Mouse (Mus musculus): ENCODE data around the gene Tspan14. TPM values are rescaled to one million over a fixed set of nuclear protein-coding genes. Genes with fewer than 3 reads are reported as not detected.

Tspan14 gene
- total RNA-seq, 1 experiment, result 26.5 TPM

GRCm38 (mm10) chr14:40935054-40935453, 31.6 kb downstream of the Tspan14 start:
- Histone ChIP-seq H3K9ac (ENCODE audit: insufficient read depth, low read depth, low read length, poor library complexity, severe bottlenecking) (no peak overlapping the region), H3K36me3 (ENCODE audit: control insufficient read depth, insufficient read depth, low read length, poor library complexity, severe bottlenecking) (peaks cover 2% of the 10 kb centered on the region; the same call in 1 of the 2 replicates), H3K9me3 (ENCODE audit: control insufficient read depth, insufficient read depth, low read depth, low read length) (no peaks in the 10 kb centered on the region), H3K4me3 (ENCODE audit: insufficient read depth in 1 of 2, low read depth in 1 of 2, low read length in 2 of 2, poor library complexity in 1 of 2, severe bottlenecking in 1 of 2) (no peak overlapping the region), H3K4me1 (ENCODE audit: control insufficient read depth in 2 of 2, insufficient read depth in 2 of 2, low read length in 2 of 2, poor library complexity in 1 of 2) (peaks cover 0 to 10% of the 10 kb centered on the region in 2 experiments; a peak in 2 of 4 replicates), H3K27ac (ENCODE audit: insufficient read depth, low read depth, low read length, poor library complexity, severe bottlenecking) (no peak overlapping the region)
- no peak for DNase-seq (ENCODE audit: low read depth, low spot score)
- TF ChIP-seq MAFK (IDR thresholded peaks at IDR 0.05; ENCODE audit: insufficient read depth, low read depth, low read length) (no peak), ZC3H11A (IDR thresholded peaks at IDR 0.05; ENCODE audit: borderline replicate concordance, low read depth, low read length) (no peak), ZNF384 (IDR thresholded peaks at IDR 0.05; ENCODE audit: low read depth, low read length) (no peak), HCFC1 (IDR thresholded peaks at IDR 0.05; ENCODE audit: borderline replicate concordance, insufficient read depth, low read length) (no peak), CHD2 (IDR thresholded peaks at IDR 0.05; ENCODE audit: low read depth, low read length) (no peak)
- in situ Hi-C loops (cut with MboI; ENCODE audit: low sequenced_read_pairs in 2 of 2, unreplicated experiment in 2 of 2), result no loop called here

DNA sequence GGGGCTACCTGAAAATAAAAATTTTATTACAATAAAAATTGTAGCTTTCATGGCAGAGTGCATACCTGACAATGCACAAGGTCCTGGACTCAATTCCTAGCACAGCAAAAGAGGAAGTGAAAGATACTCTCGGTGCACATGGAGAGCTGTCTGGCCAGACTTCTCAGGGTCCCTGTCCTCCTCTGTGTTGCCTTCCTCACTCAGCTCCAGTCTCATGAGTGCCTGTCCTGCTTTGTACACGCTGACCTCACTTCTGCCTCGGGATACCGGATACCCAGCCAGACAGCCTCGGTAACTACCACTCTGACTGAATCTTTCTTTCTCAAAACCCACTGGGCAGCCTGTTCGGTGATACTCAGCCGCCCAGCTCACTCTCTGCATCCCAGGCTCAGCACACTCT, 33.3 kb downstream of the Tspan14 start:
- TF ChIP-seq HCFC1 (IDR thresholded peaks at IDR 0.05; ENCODE audit: borderline replicate concordance, insufficient read depth, low read length), result no peak
- no peak for TF ChIP-seq ZC3H11A (IDR thresholded peaks at IDR 0.05; ENCODE audit: borderline replicate concordance, low read depth, low read length)
- TF ChIP-seq CHD2 (IDR thresholded peaks at IDR 0.05; ENCODE audit: low read depth, low read length), result no peak
- TF ChIP-seq MAFK (IDR thresholded peaks at IDR 0.05; ENCODE audit: insufficient read depth, low read depth, low read length), result no peak
- no peak for TF ChIP-seq ZNF384 (IDR thresholded peaks at IDR 0.05; ENCODE audit: low read depth, low read length)
- no peaks in the 10 kb centered on the region for H3K9me3 ChIP-seq (ENCODE audit: control insufficient read depth, insufficient read depth, low read depth, low read length)

GRCm38 (mm10) chr14:40932225-40932624, 34.4 kb downstream of the Tspan14 start:
- no peak for TF ChIP-seq ZNF384 (IDR thresholded peaks at IDR 0.05; ENCODE audit: low read depth, low read length)
- TF ChIP-seq HCFC1 (IDR thresholded peaks at IDR 0.05; ENCODE audit: borderline replicate concordance, insufficient read depth, low read length), result no peak
- TF ChIP-seq ZC3H11A (IDR thresholded peaks at IDR 0.05; ENCODE audit: borderline replicate concordance, low read depth, low read length), result no peak
- no peak for TF ChIP-seq CHD2 (IDR thresholded peaks at IDR 0.05; ENCODE audit: low read depth, low read length)
- no peak for TF ChIP-seq MAFK (IDR thresholded peaks at IDR 0.05; ENCODE audit: insufficient read depth, low read depth, low read length)
- H3K36me3 ChIP-seq (ENCODE audit: control insufficient read depth, insufficient read depth, low read length, poor library complexity, severe bottlenecking), result peaks cover 2% of the 10 kb centered on the region; the same call in 1 of the 2 replicates
- no peak overlapping the region for H3K9ac ChIP-seq (ENCODE audit: insufficient read depth, low read depth, low read length, poor library complexity, severe bottlenecking)
- H3K4me3 ChIP-seq (ENCODE audit: insufficient read depth in 1 of 2, low read depth in 1 of 2, low read length in 2 of 2, poor library complexity in 1 of 2, severe bottlenecking in 1 of 2), result no peak overlapping the region
- H3K27ac ChIP-seq (ENCODE audit: insufficient read depth, low read depth, low read length, poor library complexity, severe bottlenecking), result no peak overlapping the region
- no peaks in the 10 kb centered on the region for H3K9me3 ChIP-seq (ENCODE audit: control insufficient read depth, insufficient read depth, low read depth, low read length)
- H3K4me1 ChIP-seq (ENCODE audit: control insufficient read depth in 2 of 2, insufficient read depth in 2 of 2, low read length in 2 of 2, poor library complexity in 1 of 2), result peaks cover 0 to 8% of the 10 kb centered on the region in 2 experiments; a peak in 2 of 4 replicates
- in situ Hi-C loops (cut with MboI; ENCODE audit: low sequenced_read_pairs in 2 of 2, unreplicated experiment in 2 of 2), result no loop called here
- DNase-seq (ENCODE audit: low read depth, low spot score), result no peak

More for the DNA sequence above, 33.3 kb downstream of the Tspan14 start:
- no peak overlapping the region for H3K9ac ChIP-seq (ENCODE audit: insufficient read depth, low read depth, low read length, poor library complexity, severe bottlenecking)
- in situ Hi-C loops (cut with MboI; ENCODE audit: low sequenced_read_pairs in 2 of 2, unreplicated experiment in 2 of 2), result no loop called here
- H3K36me3 ChIP-seq (ENCODE audit: control insufficient read depth, insufficient read depth, low read length, poor library complexity, severe bottlenecking), result peaks cover 2% of the 10 kb centered on the region; the same call in 1 of the 2 replicates
- H3K4me3 ChIP-seq (ENCODE audit: insufficient read depth in 1 of 2, low read depth in 1 of 2, low read length in 2 of 2, poor library complexity in 1 of 2, severe bottlenecking in 1 of 2), result no peak overlapping the region
- no peak for DNase-seq (ENCODE audit: low read depth, low spot score)
- H3K27ac ChIP-seq (ENCODE audit: insufficient read depth, low read depth, low read length, poor library complexity, severe bottlenecking), result no peak overlapping the region
- H3K4me1 ChIP-seq (ENCODE audit: control insufficient read depth in 2 of 2, insufficient read depth in 2 of 2, low read length in 2 of 2, poor library complexity in 1 of 2), result peaks cover 0 to 10% of the 10 kb centered on the region in 2 experiments; a peak in 2 of 4 replicates

GRCm38 (mm10) chr14:40931115-40931829, 35.3 kb downstream of the Tspan14 start:
- H3K27ac ChIP-seq (ENCODE audit: insufficient read depth, low read depth, low read length, poor library complexity, severe bottlenecking), result no peak overlapping the region

More at GRCm38 (mm10) chr14:40931115-40931829, 35.3 kb downstream of the Tspan14 start:
- Histone ChIP-seq H3K9ac (ENCODE audit: insufficient read depth, low read depth, low read length, poor library complexity, severe bottlenecking) (no peak overlapping the region), H3K36me3 (ENCODE audit: control insufficient read depth, insufficient read depth, low read length, poor library complexity, severe bottlenecking) (peaks cover 2% of the 10 kb centered on the region; the same call in 1 of the 2 replicates), H3K9me3 (ENCODE audit: control insufficient read depth, insufficient read depth, low read depth, low read length) (no peaks in the 10 kb centered on the region), H3K4me1 (ENCODE audit: control insufficient read depth in 2 of 2, insufficient read depth in 2 of 2, low read length in 2 of 2, poor library complexity in 1 of 2) (peaks cover 0 to 11% of the 10 kb centered on the region in 2 experiments; a peak in 2 of 4 replicates), H3K4me3 (ENCODE audit: insufficient read depth in 1 of 2, low read depth in 1 of 2, low read length in 2 of 2, poor library complexity in 1 of 2, severe bottlenecking in 1 of 2) (no peak overlapping the region)
- DNase-seq (ENCODE audit: low read depth, low spot score), result no peak
- TF ChIP-seq CHD2 (IDR thresholded peaks at IDR 0.05; ENCODE audit: low read depth, low read length), result no peak
- TF ChIP-seq MAFK (IDR thresholded peaks at IDR 0.05; ENCODE audit: insufficient read depth, low read depth, low read length), result no peak
- TF ChIP-seq ZNF384 (IDR thresholded peaks at IDR 0.05; ENCODE audit: low read depth, low read length), result no peak
- TF ChIP-seq HCFC1 (IDR thresholded peaks at IDR 0.05; ENCODE audit: borderline replicate concordance, insufficient read depth, low read length), result no peak
- TF ChIP-seq ZC3H11A (IDR thresholded peaks at IDR 0.05; ENCODE audit: borderline replicate concordance, low read depth, low read length), result no peak
- in situ Hi-C loops (cut with MboI; ENCODE audit: low sequenced_read_pairs in 2 of 2, unreplicated experiment in 2 of 2), result no loop called here

All from ES-E14 (cell line).